Mouse (Mus musculus) adrenal gland (tissue): ENCODE data around the gene Gpsm2.
"Not testable (repeated sequence)": the region's sequence is repeated elsewhere in the genome, so short reads cannot be mapped to it uniquely, and the experiment has no call there.

Experiments
- intact Hi-C: fragments of 180-260 bp; cut with DNase I; formaldehyde crosslinking; loops from one replicate; pipeline ENCODE4 v1.15.1; 2025

Gpsm2 gene

GRCm38 (mm10) chr3:108727776-108728175 is 5.7 kb upstream of the Gpsm2 start:
- intact Hi-C loops, result loop anchor here (5.0 kb wide), 1 partner anchor 35 kb away; no protein-coding TSS in a partner anchor

DNA sequence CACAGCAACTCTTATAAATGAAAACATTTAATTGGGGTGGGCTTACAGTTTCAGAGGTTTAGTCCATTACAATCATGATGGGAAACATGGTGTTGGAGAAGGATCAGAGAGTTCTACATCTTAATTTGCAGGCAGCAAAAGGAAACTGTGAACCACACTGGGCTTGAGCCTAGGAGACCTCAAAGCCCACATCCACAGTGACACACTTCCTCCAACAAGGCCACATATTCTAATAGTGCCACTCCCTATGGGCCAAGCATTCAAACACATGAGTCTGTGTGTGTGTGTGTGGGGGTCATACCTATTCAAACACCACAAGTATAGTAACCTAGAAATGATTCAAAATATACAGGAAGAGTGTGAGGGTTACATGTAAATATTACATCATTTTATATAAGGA is 5.2 kb upstream of the Gpsm2 start:
- intact Hi-C loops, result loop anchor here (5.0 kb wide), 1 partner anchor 35 kb away; no protein-coding TSS in a partner anchor

- intact Hi-C loops, result loop anchor here (5.0 kb wide), 1 partner anchor 36 kb away; no protein-coding TSS in a partner anchor
Measured at GRCm38 (mm10) chr3:108726413-108726812, 4.3 kb upstream of the Gpsm2 start.

DNA sequence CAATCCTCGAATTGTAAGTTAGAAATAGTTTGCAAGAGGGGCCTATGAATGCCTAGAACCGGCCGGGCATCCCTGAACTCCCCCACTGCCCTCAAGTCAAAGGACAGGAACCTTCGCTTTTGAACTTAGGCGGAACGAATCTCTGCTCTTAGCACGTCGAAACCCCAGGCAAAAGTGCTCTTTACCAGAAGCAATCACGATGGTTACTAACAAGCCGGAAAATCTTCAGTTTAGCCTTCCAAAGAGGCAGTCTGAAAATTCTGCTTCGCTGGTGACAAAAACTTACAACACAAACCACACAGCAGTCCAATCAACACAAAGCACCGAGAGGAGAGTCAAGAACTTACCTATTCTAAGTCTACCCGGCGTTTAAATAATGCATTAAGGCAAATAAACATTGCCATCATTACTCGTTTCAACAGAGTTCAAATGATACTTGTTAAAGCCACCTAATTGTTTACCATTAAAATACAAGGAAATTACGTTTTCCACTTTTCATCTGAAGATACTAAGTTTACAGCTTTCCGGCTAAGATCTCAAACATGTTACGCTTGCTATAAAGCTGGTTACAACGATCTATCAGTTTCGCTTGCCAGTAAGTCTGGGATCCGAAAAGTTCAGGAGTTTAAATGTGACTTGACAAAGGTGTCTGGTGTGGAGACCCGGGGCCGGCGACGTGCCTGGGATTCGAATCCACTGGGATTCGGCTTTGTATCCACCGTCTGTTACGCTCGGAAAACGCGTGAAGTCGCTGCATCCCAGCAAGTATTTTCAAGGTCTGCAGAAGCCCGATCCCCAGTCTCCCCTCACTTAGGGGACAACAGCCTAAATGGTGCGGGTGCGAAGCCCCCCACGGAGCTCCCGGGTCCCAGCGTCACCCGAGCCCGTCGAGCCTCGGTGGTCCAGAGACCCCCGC is 775 bp downstream of the Gpsm2 start:
- intact Hi-C loops, result no loop called here

- intact Hi-C loops, result no loop called here
Measured at GRCm38 (mm10) chr3:108719761-108720160, 2.3 kb downstream of the Gpsm2 start.

- intact Hi-C loops, result no loop called here
Measured at GRCm38 (mm10) chr3:108719357-108719756, 2.8 kb downstream of the Gpsm2 start.

GRCm38 (mm10) chr3:108717896-108718502 is 4.1 kb downstream of the Gpsm2 start:
- intact Hi-C loops, result no loop called here

DNA sequence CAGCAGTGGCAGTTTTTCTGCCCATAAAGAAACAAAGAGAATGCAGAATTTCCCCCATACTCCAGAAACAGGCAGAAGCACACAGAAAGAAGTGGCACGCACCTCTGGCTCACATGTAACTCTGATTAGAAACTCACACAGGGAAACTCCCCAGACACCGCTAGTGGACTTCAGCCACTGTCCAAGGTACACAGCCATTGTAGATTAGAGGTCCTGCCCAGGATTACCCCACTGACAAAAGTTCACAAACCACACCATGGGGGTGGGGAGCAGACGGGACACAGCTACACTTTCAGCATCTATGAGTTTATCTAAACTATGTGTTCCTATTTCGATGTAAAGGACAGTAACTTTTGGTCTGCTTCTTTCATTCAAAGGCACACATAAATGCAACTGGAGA is 7.3 kb downstream of the Gpsm2 start:
- intact Hi-C loops, result no loop called here

DNA sequence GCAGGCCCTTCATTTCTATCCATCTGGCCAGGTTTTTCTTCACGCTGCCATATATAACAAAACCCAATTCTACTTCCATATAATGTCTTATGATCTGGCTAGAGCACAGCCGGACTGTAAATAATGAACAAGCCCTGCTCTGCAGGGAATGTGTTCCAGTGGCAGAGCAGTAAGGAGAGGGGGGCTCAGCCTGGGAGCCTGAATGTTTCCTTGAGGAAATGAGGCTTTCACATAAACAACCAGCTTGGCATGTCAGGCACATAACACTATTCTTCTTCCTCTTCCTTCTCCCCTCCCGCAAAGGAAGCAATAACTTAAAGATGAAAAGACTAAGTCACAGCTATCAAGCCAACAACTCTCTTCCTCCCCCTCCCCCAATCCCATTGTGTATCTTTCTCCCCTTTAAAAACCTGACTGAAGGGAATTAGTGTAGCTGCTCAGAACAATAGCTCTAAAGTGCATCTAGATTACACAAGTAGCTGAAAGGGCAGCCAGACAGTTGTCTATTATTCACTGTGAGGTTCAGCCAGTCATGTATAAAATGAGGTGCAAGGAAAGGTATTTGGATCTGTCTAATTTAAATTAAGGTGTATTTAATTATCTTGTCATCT is 8.9 kb downstream of the Gpsm2 start:
- intact Hi-C loops, result no loop called here

DNA sequence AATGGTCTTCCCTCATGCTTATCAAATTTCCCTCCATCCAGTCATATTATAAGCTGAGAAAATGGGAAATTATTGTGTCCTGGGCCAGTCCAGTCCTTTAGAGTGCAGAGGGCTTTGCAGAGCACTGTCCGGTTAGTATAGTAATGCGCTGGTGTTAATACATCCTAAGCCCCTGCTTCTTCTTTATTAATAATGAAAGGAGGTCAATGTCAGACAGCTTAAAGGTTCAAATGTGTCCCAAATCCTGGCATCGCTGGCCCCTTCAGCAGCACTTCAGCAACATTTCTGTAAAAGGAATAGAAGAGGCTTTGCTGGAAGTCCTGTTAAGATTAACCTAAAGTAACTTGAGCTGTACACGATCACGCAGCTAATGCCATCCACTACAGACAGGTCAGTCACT is 10.8 kb downstream of the Gpsm2 start:
- intact Hi-C loops, result no loop called here

DNA sequence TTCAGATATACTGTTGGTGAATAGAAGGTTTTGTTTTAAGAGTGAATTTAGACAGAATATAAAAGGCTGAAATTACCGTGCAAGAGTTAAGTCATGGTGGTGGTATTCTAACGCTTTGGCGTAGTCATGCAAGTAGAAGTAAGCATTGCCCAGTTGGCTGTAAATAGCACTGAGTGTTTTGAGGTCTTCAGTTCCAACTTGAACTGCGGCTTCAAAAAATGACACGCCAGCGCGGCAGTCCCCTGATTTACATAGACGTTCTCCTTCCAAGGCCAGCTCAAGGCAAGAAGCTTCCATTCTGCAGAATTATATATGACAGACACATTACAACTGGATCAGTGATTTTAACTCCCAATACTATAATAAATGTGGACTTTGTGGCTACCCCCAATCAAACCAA is 19.3 kb downstream of the Gpsm2 start:
- intact Hi-C loops, result no loop called here

GRCm38 (mm10) chr3:108701256-108701655 is 20.9 kb downstream of the Gpsm2 start:
- intact Hi-C loops, result loop anchor here (2.0 kb wide), 1 partner anchor 70 kb away; no protein-coding TSS in a partner anchor

- intact Hi-C loops, result loop anchor here (2.0 kb wide), 1 partner anchor 71 kb away; no protein-coding TSS in a partner anchor
Measured at GRCm38 (mm10) chr3:108699786-108700185, 22.3 kb downstream of the Gpsm2 start.

DNA sequence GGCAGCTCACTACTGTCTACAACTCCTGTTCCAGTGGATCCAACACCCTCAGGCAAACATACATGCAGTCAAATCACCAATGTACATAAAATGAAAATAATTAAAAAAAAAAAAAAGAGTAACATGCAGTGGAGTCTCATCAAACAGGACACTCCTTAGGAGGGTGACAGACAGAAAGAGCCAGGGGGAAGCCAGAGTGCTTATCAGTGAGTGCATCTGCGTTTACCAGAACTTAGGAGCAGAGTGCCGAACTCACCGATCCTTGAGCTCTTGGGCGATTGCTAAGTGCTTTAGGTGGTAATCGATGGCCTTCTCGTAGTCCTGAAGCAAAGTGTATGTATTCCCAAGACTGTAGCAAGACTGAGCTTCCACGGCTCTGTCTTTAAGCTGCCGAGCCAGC is 23.4 kb downstream of the Gpsm2 start:
- intact Hi-C loops, result no loop called here

GRCm38 (mm10) chr3:108694321-108694720 is 27.8 kb downstream of the Gpsm2 start:
- intact Hi-C loops, result no loop called here

- intact Hi-C loops, result no loop called here
Measured at GRCm38 (mm10) chr3:108689979-108690378, 32.1 kb downstream of the Gpsm2 start.

- intact Hi-C loops, result no loop called here
Measured at GRCm38 (mm10) chr3:108689446-108689845, 32.7 kb downstream of the Gpsm2 start.

GRCm38 (mm10) chr3:108689015-108689441 is 33.1 kb downstream of the Gpsm2 start:
- intact Hi-C loops, result no loop called here

DNA sequence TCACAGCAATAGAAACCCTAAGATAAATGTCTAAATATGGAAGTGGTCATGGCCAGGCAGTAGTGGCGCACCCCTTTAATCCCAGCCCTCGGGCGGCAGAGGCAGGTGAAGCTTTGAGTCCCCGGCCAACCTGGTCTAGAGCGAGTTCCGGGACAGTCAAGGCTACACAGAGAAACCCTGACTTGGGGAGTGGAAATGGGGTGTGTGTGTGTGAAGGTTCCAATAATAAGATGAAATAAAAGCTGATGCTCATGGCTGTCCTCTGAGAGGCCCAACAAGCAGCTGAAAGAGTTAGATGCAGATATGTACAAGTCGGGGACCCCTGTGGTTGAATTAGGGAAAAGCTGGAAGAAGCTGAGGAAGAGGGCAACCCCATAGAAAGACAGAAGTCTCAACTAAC is 36.4 kb downstream of the Gpsm2 start:
- intact Hi-C loops, result no loop called here

DNA sequence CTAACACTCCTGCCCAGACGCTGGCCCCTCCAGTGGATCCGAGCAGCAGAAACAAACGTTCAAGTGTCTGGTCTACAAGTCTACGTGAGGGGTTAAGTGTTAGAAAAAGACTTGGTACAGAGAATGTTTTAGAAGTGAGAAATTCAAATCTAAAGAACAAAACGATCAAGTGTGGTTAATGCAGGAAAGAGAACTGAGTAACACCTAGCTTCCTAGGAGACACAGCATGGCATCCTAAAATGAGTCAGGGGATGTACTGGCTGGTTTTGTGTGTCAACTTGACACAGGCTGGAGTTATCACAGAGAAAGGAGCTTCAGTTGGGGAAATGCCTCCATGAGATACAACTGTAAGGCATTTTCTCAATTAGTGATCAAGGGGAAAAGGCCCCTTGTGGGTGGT is 38.5 kb downstream of the Gpsm2 start:
- intact Hi-C loops, result not testable (repeated sequence)

DNA sequence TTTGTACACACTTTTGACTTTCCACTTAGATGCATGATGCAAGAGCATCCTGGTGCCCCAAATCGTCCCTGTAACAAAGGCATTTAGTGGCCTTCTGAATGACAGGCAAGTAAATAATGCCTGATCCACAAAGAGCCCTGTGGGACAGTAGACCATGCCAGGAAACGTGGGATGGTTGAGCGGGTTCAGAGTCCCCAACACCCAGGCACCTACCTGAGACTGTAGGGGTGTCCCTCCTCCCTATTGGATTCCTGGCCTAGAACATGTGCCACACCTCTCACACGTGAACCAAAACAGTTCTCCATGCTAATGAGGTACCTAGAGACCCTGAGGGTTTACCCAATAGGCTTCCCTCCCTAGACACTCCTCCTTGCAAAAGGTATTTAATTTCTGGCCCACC is 41.1 kb downstream of the Gpsm2 start:
- intact Hi-C loops, result no loop called here

DNA sequence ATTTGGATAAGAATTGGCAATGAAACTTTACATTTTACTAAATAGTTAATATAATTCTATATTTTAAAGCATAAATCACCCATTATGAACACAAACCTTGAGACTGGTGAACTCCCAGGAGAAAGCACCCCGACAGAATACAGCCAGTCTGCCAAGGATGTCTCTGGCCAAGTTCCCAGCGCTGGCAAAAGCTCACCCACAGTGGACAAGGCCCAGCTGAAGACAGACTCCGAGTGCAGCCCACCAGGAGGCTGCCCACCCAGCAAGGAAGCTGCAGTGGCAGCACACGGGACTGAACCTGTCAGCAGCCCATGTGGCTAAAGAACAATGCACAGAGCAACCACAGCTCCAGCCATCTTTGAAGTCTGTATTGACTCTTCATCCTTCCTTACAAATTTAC is 45.5 kb downstream of the Gpsm2 start:
- intact Hi-C loops, result no loop called here
